Mouse (Mus musculus) CD4-positive, CD25-positive, alpha-beta regulatory T cell, adult 2 months (primary cell): Measurements from ENCODE around the gene Pkig.

Source experiments
- DNase-seq: peaks from one replicate; pipeline ENCODE4 v3.0.0-alpha.2; 2012; ENCODE audit warnings: low read depth, low spot score

The Pkig gene

DNA sequence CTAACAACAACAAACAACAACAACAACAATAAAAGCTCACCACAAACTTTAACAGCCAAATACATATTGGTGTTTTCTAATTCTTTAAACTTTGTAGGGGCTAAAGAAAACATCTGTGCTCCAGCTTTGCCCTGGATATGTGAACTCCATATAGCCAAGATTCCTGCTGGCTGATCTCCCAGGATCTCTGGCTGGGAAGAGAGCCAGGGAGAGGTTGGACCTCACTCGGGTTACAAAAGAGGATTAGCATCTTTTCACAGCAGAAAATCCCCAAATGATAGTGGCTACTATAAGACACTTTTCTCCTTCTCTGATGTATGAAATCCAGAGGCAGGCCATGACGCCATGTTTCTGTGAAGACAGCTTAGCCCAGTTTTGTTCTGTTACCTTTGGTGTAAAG, 98.5 kb downstream of the Pkig start:
- DNase-seq: no peak

- no peak for DNase-seq
These were observed 100.0 kb downstream of the Pkig start for GRCm38 (mm10) chr2:163758146-163758545.

DNA sequence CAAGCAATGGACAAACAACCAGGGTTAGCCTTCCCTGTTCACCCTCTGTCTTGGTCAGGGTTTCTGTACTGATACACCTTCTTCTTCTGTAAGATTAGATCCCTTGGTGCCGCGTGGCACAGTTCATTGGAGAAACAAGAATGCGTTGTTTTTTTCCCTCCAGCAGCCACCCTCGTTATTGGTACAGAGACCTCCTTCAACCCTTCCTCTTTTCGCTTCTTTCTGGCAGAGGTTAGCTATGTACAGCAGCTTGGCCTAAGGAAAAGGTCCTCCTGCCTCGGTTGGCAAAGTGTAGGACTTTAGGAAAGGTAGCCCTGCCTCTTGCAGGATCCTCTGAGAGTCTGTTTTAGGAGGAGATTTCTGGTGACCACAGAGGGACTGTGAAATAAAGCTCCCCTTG, 102.4 kb downstream of the Pkig start:
- no peak for DNase-seq

GRCm38 (mm10) chr2:163761402-163761801, 103.2 kb downstream of the Pkig start:
- no peak for DNase-seq

GRCm38 (mm10) chr2:163766261-163766660, 108.1 kb downstream of the Pkig start:
- DNase-seq: no peak

DNA sequence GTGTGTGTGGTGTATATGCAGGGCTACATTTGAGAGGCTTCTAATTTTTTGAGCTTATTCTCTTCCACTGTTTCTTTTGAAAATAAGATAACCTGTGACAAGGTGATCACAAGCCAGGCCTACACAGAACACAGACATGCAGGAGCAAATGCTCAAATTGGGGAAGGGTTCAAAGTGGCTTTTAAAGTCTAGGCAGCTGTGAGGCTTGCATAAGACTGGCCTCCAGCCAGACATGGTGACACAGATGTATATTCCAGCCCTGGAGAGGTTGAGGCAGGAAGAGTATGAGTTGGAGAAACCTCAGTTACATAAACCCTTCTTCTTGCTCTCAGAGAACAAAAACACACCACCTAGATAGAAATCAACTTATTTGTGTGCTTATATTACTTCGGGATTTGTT, 108.7 kb downstream of the Pkig start:
- DNase-seq: no peak

DNA sequence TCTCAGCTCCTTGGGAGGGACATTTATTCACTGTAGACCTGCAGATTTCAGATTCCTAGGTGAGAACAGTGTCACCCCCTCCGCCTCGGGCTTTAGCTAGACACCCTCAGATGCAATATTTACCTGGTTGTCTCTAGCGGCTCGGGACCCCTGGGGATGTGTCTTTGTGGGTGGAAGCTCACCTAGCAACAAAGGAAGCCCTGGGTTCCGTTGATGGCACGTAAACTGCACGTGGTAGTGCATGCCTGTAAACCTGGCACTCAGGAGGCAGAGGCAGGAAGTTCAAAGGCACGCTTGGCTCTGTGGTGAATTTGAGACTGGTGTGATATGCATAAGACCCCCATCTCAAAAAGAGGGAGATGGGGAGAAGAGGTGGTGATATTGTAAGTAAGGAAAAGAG, 112.5 kb downstream of the Pkig start:
- DNase-seq: no peak
